ENCODE assay signal across 8 mouse cellular contexts in genomic region chr11:30198091-30198675, GRCm38 (mm10).
A peak's percentile ranks its signal among the peaks of the same experiment; 100 is the strongest.
DNase-seq lines count a peak whose midpoint lies in the region; ATAC-seq lines count a peak whose summit lies in the region.

No protein-coding gene starts in this region.

- DNase-seq in 416B (ENCODE audit: low read depth): peak; percentile 98
- DNase-seq in adrenal gland, adult 8-10 months: peak; percentile 41
- peak; percentile 87 for DNase-seq in embryo, embryonic 9.5 days (ENCODE audit: extremely low spot score)
- DNase-seq in lung, postnatal 14 days: peak; percentile 62
- peak; percentile 46 for DNase-seq in ovary, postnatal 14 days (ENCODE audit: low spot score)
- peak; percentile 89 to 90 for DNase-seq in thymus, postnatal 36 days

- peak overlapping the region; percentile 88 for H3K27ac ChIP-seq in heart, embryonic 12.5 days (ENCODE audit: poor library complexity, severe bottlenecking)
- peak overlapping the region; percentile 88 for H3K27ac ChIP-seq in kidney, embryonic 14.5 days (ENCODE audit: low read depth, low read length)

- H3K27me3 ChIP-seq in heart, embryonic 12.5 days (replicated peaks): no peaks in the 10 kb centered on the region
- no peaks in the 10 kb centered on the region for H3K27me3 ChIP-seq in kidney, embryonic 14.5 days (ENCODE audit: control insufficient read depth, insufficient read depth, low read length)

- H3K4me2 ChIP-seq in heart, embryonic 12.5 days: peak overlapping the region; percentile 82
- peak overlapping the region; percentile 54 for H3K4me2 ChIP-seq in kidney, embryonic 14.5 days (replicated peaks; ENCODE audit: low read depth, low read length)

- ATAC-seq in heart, embryonic 12.5 days (ENCODE audit: insufficient number of reproducible peaks, low FRiP score): peak; percentile 89
- peak; percentile 95 for ATAC-seq in kidney, embryonic 14.5 days (ENCODE audit: low FRiP score, low TSS enrichment)

- H3K4me3 ChIP-seq in heart, embryonic 12.5 days: peak overlapping the region; percentile 55
- H3K4me3 ChIP-seq in kidney, embryonic 14.5 days (ENCODE audit: low read length): peak overlapping the region; percentile 43

- peak overlapping the region; percentile 72 for H3K9ac ChIP-seq in heart, embryonic 12.5 days
- peak overlapping the region; percentile 69 for H3K9ac ChIP-seq in kidney, embryonic 14.5 days (ENCODE audit: low read depth, low read length)

- under 1% methylated on average over 34 of the region's 34 CpGs for WGBS in heart, embryonic 12.5 days
- under 1% methylated on average over 34 of the region's 34 CpGs for WGBS in kidney, embryonic 14.5 days

- no peaks in the 10 kb centered on the region for H3K9me3 ChIP-seq in heart, embryonic 12.5 days (replicated peaks)
- no peaks in the 10 kb centered on the region for H3K9me3 ChIP-seq in kidney, embryonic 14.5 days (ENCODE audit: control insufficient read depth, low read length)

- H3K4me1 ChIP-seq in heart, embryonic 12.5 days (replicated peaks): peaks cover 39% of the 10 kb centered on the region
- peaks cover 23% of the 10 kb centered on the region for H3K4me1 ChIP-seq in kidney, embryonic 14.5 days (ENCODE audit: control insufficient read depth, insufficient read depth, low read length)

- H3K36me3 ChIP-seq in heart, embryonic 12.5 days: peaks cover 23% of the 10 kb centered on the region
- H3K36me3 ChIP-seq in kidney, embryonic 14.5 days (ENCODE audit: control insufficient read depth, insufficient read depth, low read length): no peaks in the 10 kb centered on the region; the same call in 1 of the 2 replicates

Comparison
In these comparisons a context has a peak if more than half of its experiments do, and no peak if none do; other contexts are left out.
1. Peak in every context shown above with its lines: DNase-seq, ATAC-seq, H3K4me3 ChIP-seq and H3K27ac ChIP-seq.
2. DNase-seq: peak in every context shown above with its lines; median percentile 98 in 416B; 90 in thymus, postnatal 36 days; 87 in embryo, embryonic 9.5 days; 62 in lung, postnatal 14 days; 46 in ovary, postnatal 14 days; 41 in adrenal gland, adult 8-10 months.